Mouse (Mus musculus): ENCODE data around the gene Ephx4. TPM values are rescaled to one million over a fixed set of nuclear protein-coding genes. Genes with fewer than 3 reads are reported as not detected.

The Ephx4 gene
- total RNA-seq, 2 experiments from 2014 or later = 81.8 to 92.1 TPM

DNA sequence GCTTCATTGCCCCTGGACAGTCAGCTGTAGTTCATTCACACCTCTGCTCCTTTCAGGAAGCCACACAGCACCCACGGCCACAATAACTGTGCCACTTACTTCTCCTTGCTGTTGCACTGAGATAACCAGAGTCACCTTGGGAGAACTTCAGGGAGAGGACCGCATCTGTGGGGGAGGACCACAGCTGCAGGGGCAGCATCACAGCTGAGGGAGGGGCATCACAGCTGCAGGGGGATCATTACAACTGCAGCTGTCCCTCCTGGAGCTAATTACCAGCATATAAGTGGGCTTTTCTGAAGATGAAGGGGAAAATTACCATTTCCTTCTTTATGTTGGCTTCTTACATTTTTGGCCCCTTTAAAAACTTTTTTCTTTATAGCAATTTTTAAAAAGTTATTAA is 8.1 kb upstream of the Ephx4 start:
- intact Hi-C loops (cut with DNase I) = no loop called here
- Histone ChIP-seq H3K4me3 (no peak overlapping the region), H3K27ac (no peak overlapping the region)
- TF ChIP-seq CTCF (IDR thresholded peaks at IDR 0.05) = no peak
- DNase-seq (ENCODE audit: extremely low spot score in 1 of 2, low spot score in 2 of 2) = no peak

DNA sequence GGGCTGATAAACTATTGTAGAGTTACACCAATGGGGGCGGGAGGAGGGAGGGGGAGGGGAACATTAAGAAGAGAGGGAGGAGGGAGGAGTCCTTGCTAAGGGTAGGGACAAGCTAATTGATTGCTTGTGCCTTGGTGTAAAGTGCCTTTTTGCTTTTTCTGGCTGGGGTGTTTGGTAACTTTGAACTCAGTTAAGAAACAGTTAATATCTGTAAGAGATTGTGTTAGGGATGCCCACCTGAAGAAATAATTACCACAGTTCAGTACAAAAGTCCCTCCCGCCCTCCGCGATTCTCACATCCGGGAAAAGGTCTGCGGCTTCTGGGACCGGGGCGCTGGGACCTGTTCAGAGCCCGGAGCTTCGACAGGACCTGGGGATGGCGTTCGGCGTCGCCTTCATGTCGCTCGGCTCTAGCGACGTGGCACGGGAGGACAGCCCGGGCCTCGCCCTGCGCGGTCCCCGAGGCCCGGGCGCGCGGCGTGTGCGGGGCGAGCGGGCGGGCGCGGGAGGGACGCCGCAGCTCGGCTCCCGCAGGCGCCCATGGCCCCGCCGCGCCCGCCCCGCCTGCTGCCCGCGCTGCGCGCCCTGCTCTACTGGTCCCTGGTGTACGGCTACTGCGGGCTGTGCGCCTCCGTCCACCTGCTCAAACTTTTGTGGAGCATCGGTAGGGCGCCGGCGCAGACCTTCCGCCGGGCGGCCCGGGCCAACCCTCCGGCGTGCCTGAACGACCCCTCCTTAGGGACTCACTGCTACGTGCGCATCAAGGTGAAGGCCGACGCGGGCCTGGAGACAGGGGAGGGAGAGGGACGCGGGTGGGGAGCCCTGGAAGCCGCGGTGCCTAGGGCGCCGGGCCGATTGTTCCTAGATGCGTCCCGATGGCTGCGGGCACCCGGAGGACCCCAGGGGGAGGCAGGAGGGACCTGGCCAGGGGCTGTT is 743 bp downstream of the Ephx4 start:
- DNase-seq (ENCODE audit: extremely low spot score in 1 of 2, low spot score in 2 of 2) = peak; percentile 54

DNA sequence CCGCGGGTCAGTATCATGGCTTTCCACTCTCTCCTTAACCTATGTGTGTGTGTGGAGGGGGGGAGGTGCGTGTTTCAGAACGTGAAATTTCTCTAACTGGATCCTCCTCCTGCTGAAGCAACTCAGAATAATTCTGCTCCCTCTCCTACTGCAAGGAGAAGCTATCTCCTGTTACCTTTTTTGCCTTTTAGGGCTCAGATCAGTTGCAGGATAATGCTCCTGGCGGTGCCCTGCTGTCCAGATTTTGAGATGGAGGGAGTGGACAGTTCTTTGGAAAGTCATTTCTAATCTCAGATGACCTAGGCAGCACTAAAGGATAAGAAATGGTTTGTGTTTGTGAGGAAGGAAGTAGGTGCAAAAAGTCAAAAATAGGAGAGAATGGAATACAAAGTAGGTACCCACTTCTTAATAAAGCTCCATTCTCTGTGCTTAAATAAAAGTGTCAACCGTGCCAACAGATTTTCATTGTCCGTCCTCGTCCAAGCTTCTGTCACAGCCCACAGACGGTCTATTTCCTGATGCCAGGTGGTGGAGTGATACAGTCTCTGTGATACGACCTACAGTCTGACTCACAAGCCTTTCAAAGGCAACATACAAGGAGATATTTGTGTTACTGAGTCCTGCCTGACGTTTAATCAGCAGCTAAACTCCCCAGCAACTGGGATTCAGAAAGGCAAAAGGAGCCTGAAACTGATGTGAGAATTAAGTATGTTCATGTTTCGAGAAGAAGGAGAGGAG is 1.6 kb downstream of the Ephx4 start:
- DNase-seq (ENCODE audit: extremely low spot score in 1 of 2, low spot score in 2 of 2) = peak; percentile 39 to 61
- Histone ChIP-seq H3K4me3 (peak overlapping the region; percentile 59), H3K27ac (peak overlapping the region; percentile 99)
- intact Hi-C loops (cut with DNase I) = loop anchor here (2.0 kb wide), 2 partner anchors 35 to 121 kb away; no protein-coding TSS in a partner anchor
- no peak for TF ChIP-seq CTCF (IDR thresholded peaks at IDR 0.05)

More for the DNA sequence above, 743 bp downstream of the Ephx4 start:
- intact Hi-C loops (cut with DNase I) = no loop called here
- Histone ChIP-seq H3K4me3 (peak overlapping the region; percentile 59), H3K27ac (peak overlapping the region; percentile 99)
- no peak for TF ChIP-seq CTCF (IDR thresholded peaks at IDR 0.05)

DNA sequence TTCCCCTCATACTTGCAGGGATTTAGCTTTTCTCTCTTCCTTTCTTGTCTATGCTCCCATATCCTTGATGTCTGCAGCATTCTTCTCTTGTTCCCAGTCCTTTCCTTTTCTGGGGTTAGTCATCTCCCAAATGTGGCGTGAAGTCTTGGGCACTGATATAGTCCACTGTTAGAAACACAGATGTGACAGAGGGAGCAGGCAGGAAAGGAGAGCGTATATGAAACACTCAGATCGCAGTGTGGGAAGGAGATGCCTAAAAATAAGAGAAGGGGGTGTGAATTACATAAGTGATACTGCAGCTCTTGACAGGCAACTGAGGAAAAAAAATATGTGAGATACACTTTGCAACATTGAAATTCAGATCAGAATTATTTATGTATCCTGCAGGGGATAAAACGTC is 2.8 kb downstream of the Ephx4 start:
- Histone ChIP-seq H3K4me3 (peak overlapping the region; percentile 59), H3K27ac (peak overlapping the region; percentile 99)
- DNase-seq (ENCODE audit: extremely low spot score in 1 of 2, low spot score in 2 of 2) = peak; percentile 52 to 57
- intact Hi-C loops (cut with DNase I) = loop anchor here (1.0 to 5.0 kb wide), 5 partner anchors 33 to 192 kb away; partner anchors contain the start of genes Glmn and Rpap2
- TF ChIP-seq CTCF (IDR thresholded peaks at IDR 0.05) = no peak; the same call in 1 of the 2 replicates

DNA sequence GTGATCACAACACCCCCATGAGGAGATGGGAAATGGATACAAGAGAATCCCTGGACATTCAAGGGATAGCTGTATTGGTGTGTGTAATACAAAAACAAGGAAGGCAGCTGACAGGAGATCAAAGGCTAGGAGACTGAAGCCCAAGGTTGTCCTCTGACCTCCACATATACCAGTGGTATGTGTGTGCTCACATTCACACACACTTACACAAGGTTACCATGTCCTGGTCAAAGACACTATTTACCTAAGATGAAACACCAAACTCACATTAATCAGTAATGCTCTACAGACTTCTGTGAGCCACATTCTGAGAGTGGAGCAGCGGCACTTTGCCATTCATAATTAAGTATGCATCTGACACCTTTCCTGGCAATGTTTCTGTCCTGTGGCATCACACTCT is 7.8 kb downstream of the Ephx4 start:
- H3K27ac ChIP-seq = peak overlapping the region; percentile 62
- intact Hi-C loops (cut with DNase I) = no loop called here
- DNase-seq (ENCODE audit: extremely low spot score in 1 of 2, low spot score in 2 of 2) = no peak
- TF ChIP-seq CTCF (IDR thresholded peaks at IDR 0.05) = no peak
- H3K4me3 ChIP-seq = no peak overlapping the region

DNA sequence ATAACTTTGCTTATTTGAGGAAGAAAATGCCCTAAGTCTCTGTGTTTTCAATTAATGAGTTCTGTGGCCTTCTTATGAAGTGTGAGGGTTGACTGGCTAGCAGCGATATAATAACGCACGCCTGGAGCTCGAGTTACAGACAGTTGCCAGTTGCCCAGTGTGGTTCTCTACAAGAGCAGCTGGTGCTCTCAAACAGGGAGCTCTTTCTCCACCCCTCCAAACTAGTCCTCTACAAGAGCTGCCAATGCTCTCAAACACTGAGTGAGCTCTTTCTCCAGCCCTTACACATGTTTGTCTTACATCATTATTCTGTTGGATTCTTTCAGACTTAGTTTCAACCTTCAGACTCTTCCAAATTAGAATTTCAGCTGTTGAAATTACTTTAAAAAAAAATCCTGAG is 8.8 kb downstream of the Ephx4 start:
- Histone ChIP-seq H3K4me3 (no peak overlapping the region), H3K27ac (peak overlapping the region; percentile 62)
- no peak for DNase-seq (ENCODE audit: extremely low spot score in 1 of 2, low spot score in 2 of 2)
- TF ChIP-seq CTCF (IDR thresholded peaks at IDR 0.05) = no peak
- intact Hi-C loops (cut with DNase I) = no loop called here

DNA sequence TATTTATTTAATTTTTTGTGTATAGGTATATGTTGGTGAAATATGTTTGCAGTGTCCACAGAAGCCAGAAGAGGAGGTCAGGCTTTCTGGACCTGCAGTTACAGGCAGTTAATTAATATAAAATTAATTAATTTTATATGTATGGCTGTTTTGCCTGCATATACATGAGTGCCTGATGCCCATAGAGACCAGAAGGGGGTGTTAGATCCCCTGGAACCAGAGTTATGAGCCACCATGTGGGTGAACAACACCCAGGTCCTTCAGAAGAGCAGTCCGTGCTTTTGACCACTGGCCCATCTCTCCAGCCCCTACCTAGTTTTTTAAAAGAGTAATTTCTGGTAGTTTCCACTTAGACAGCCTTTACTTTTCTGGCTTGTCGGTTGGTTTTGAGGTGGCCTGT is 9.7 kb downstream of the Ephx4 start:
- DNase-seq (ENCODE audit: extremely low spot score in 1 of 2, low spot score in 2 of 2) = no peak
- peak overlapping the region; percentile 69 for H3K27ac ChIP-seq
- no peak overlapping the region for H3K4me3 ChIP-seq
- intact Hi-C loops (cut with DNase I) = no loop called here
- TF ChIP-seq CTCF (IDR thresholded peaks at IDR 0.05) = no peak; the same call in 1 of the 2 replicates

DNA sequence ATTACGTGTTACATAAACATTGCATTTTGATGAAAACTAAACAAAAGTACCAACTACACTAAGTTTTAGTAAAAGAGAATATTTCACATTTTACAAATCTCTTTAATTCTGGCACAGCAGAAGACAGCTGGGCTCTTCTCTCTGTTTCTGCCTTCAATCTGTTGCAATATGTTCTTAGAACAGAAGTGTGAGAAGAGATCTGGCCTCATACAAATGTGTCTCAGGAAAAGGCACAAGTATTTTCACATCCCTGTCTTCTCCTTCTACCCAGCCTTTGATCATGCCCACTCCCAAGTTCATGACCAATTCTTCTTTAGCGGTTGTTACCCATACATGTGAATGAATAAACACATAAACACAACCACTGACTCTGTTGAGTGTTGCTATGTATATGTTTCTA is 12.6 kb downstream of the Ephx4 start:
- DNase-seq (ENCODE audit: extremely low spot score in 1 of 2, low spot score in 2 of 2) = no peak
- no peak for TF ChIP-seq CTCF (IDR thresholded peaks at IDR 0.05)
- intact Hi-C loops (cut with DNase I) = no loop called here
- H3K4me3 ChIP-seq = no peak overlapping the region
- peak overlapping the region; percentile 89 for H3K27ac ChIP-seq

DNA sequence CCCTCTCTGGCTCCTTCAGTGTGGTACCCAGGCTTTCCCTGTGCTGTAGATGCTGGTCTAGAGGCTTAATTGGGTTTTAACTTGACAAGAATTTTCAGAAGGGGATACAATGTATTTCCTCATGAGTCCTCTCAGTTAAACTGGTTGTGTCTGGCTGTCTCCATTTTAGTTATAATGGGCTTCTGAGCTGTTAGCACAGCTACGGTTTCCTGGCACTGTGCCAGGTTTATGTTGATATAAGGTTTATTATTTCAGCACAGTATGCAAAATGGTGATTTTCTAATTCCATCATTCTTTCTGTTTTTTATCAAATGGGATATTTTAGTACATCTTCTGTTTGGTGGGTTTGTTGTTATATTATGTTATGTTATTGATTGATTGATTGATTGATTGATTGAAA is 19.1 kb downstream of the Ephx4 start:
- H3K4me3 ChIP-seq = no peak overlapping the region
- no peak for DNase-seq (ENCODE audit: extremely low spot score in 1 of 2, low spot score in 2 of 2)
- intact Hi-C loops (cut with DNase I) = no loop called here
- TF ChIP-seq CTCF (IDR thresholded peaks at IDR 0.05) = no peak
- no peak overlapping the region for H3K27ac ChIP-seq

DNA sequence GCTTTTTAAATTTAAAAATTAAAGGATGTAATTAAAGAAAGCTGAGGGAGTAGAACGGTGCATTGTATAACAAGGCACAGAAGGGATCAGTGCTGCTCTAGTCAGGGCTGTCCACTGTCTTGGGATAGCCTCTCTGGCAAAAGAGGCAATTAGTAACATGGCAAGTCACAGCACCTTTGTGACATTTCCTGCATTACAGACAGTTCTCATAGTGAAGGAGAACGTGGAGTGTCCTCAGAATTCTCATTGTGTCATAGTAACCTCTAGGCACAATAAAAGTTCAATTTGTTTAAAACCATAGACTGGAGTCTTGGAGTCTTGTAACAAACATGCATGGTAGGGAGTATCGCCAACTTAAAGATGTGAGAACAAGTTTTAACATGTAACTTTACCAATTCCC is 28.7 kb downstream of the Ephx4 start, which contains the start of gene Lpcat2b:
TSS of gene Lpcat2b (plus strand) at position 301 of the 400 bp plus-strand sequence.
- no peak within 1 kb of the TSS for H3K27ac ChIP-seq
- no peak for DNase-seq (ENCODE audit: extremely low spot score in 1 of 2, low spot score in 2 of 2)
- TF ChIP-seq CTCF (IDR thresholded peaks at IDR 0.05) = no peak
- H3K4me3 ChIP-seq = no peak within 1 kb of the TSS
- intact Hi-C loops (cut with DNase I) = no loop called here

DNA sequence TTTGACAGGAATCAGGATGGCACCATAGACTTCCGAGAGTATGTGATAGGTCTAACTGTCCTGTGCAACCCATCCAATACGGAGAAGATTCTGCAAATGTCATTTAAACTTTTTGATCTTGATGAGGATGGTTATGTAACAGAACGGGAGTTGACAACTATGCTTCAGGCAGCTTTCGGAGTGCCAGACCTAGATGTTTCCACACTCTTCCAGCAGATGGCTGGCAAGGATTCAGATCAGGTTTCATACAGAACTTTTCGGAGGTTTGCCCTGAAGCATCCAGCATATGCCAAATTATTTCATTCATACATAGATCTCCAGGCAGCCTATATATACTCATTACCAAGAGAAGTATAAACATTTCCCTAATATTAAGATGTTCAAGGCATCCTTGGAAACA is 31.5 kb downstream of the Ephx4 start:
- intact Hi-C loops (cut with DNase I) = no loop called here
- H3K4me3 ChIP-seq = no peak overlapping the region
- no peak; the same call in 1 of the 2 replicates for TF ChIP-seq CTCF (IDR thresholded peaks at IDR 0.05)
- no peak overlapping the region; the same call in 1 of the 2 replicates for H3K27ac ChIP-seq
- no peak for DNase-seq (ENCODE audit: extremely low spot score in 1 of 2, low spot score in 2 of 2)

DNA sequence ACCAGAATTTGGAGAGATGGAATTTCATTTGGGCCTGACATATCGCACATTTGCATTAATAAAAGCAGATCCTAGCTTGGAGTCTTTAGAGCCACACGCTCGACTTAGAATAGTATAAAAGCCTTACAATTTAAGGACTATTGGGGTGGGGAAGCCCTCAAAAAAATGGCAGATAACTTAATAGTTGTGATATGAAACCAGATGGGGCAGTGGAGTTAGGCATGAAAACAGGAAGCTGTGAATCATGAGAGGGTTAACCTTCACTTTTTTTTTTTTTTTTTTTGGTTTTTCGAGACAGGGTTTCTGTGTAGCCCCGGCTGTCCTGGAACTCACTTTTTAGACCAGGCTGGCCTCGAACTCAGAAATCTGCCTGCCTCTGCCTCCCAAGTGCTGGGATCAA is 33.6 kb downstream of the Ephx4 start:
- TF ChIP-seq CTCF (IDR thresholded peaks at IDR 0.05) = no peak
- intact Hi-C loops (cut with DNase I) = loop anchor here (5.0 kb wide), 2 partner anchors 61 to 161 kb away; partner anchors contain the start of genes Glmn and Rpap2
- DNase-seq (ENCODE audit: extremely low spot score in 1 of 2, low spot score in 2 of 2) = no peak
- H3K27ac ChIP-seq = no peak overlapping the region
- H3K4me3 ChIP-seq = no peak overlapping the region
